ENCODE assay signal across 22 mouse cellular contexts in genomic region chr3:150999652-151000051, GRCm38 (mm10).
"Had no signal": no experiment of that assay in that cellular context is flagged by ENCODE, and none has a peak within 500 bp of the region (broad histone marks: within the 10 kb centered on the region; RNA-seq: fewer than 3 reads in every experiment).

No protein-coding gene starts in this region.

- H3K4me1 ChIP-seq: limb, embryonic 13.5 days; liver, embryonic 12.5 days; liver, embryonic 15.5 days; lung, embryonic 15.5 days; megakaryocyte, embryonic 14.5 days; midbrain, embryonic 13.5 days; neural tube, embryonic 13.5 days had no signal

- DNase-seq: layer of hippocampus, adult 9-11 months; lung, adult 18-20 months; lung, postnatal 10 days; lung, postnatal 36 days; right cerebral cortex, adult 18-20 months; right cerebral cortex, postnatal 14 days; thymus, adult 2 months; thymus, postnatal 14 days; thymus, postnatal 4 days had no signal

- H3K36me3 ChIP-seq: limb, embryonic 10.5 days; limb, embryonic 13.5 days; liver, embryonic 12.5 days; liver, embryonic 15.5 days; lung, embryonic 15.5 days; midbrain, embryonic 10.5 days; midbrain, embryonic 13.5 days; neural tube, embryonic 13.5 days had no signal

- ATAC-seq: liver, embryonic 12.5 days; midbrain, embryonic 13.5 days; midbrain, embryonic 16.5 days had no signal

- H3K4me3 ChIP-seq: layer of hippocampus, adult 2 months; limb, embryonic 10.5 days; limb, embryonic 13.5 days; liver, embryonic 12.5 days; liver, embryonic 15.5 days; lung, embryonic 15.5 days; megakaryocyte, embryonic 14.5 days; midbrain, embryonic 10.5 days; midbrain, embryonic 13.5 days; myocyte; neural tube, embryonic 13.5 days had no signal

- H3K9me3 ChIP-seq: limb, embryonic 10.5 days; limb, embryonic 13.5 days; liver, embryonic 12.5 days; liver, embryonic 15.5 days; lung, embryonic 15.5 days; megakaryocyte, embryonic 14.5 days; midbrain, embryonic 10.5 days; midbrain, embryonic 13.5 days; neural tube, embryonic 13.5 days had no signal

- H3K27ac ChIP-seq: layer of hippocampus, adult 2 months; limb, embryonic 10.5 days; limb, embryonic 13.5 days; liver, embryonic 12.5 days; liver, embryonic 15.5 days; lung, embryonic 15.5 days; midbrain, embryonic 10.5 days; midbrain, embryonic 13.5 days; neural tube, embryonic 13.5 days; stomach, postnatal 0 days had no signal

- H3K27me3 ChIP-seq: limb, embryonic 13.5 days; liver, embryonic 12.5 days; liver, embryonic 15.5 days; lung, embryonic 15.5 days; megakaryocyte, embryonic 14.5 days; midbrain, embryonic 13.5 days; neural tube, embryonic 13.5 days had no signal

- H3K4me2 ChIP-seq: limb, embryonic 13.5 days; liver, embryonic 12.5 days; liver, embryonic 15.5 days; lung, embryonic 15.5 days; midbrain, embryonic 13.5 days; neural tube, embryonic 13.5 days had no signal

- H3K9ac ChIP-seq: limb, embryonic 13.5 days; liver, embryonic 12.5 days; liver, embryonic 15.5 days; lung, embryonic 15.5 days; midbrain, embryonic 13.5 days; neural tube, embryonic 13.5 days had no signal
